Mouse (Mus musculus): ENCODE measurements around the gene Ckm.

The Ckm gene

GRCm38 (mm10) chr7:19388699-19389413, 15.7 kb upstream of the Ckm start:
- DNase-seq (ENCODE audit: low spot score) = no peak

GRCm38 (mm10) chr7:19394484-19394883, 10.1 kb upstream of the Ckm start:
- DNase-seq (ENCODE audit: low spot score) = no peak

GRCm38 (mm10) chr7:19399496-19400280, 4.9 kb upstream of the Ckm start:
- DNase-seq (ENCODE audit: low spot score) = no peak

GRCm38 (mm10) chr7:19400946-19401345, 3.6 kb upstream of the Ckm start:
- DNase-seq (ENCODE audit: low spot score) = no peak

- no peak for DNase-seq (ENCODE audit: low spot score)
Observed at GRCm38 (mm10) chr7:19402535-19403112, 2.0 kb upstream of the Ckm start.

- DNase-seq (ENCODE audit: low spot score) = no peak
Observed at GRCm38 (mm10) chr7:19403731-19404296, 762 bp upstream of the Ckm start, which contains the start of gene Klc3. Gene Klc3, minus strand, starts transcription at chr7:19404104.

- peak; percentile 71 for DNase-seq (ENCODE audit: low spot score)
Observed at GRCm38 (mm10) chr7:19405417-19405816, 841 bp downstream of the Ckm start.

GRCm38 (mm10) chr7:19409753-19410152, 5.2 kb downstream of the Ckm start:
- DNase-seq (ENCODE audit: low spot score) = no peak

GRCm38 (mm10) chr7:19410766-19411344, 6.3 kb downstream of the Ckm start:
- no peak for DNase-seq (ENCODE audit: low spot score)

- no peak for DNase-seq (ENCODE audit: low spot score)
Observed at GRCm38 (mm10) chr7:19411783-19412182, 7.2 kb downstream of the Ckm start.

GRCm38 (mm10) chr7:19413525-19413924, 8.9 kb downstream of the Ckm start:
- no peak for DNase-seq (ENCODE audit: low spot score)

GRCm38 (mm10) chr7:19416590-19416989, 12.0 kb downstream of the Ckm start:
- no peak for DNase-seq (ENCODE audit: low spot score)

GRCm38 (mm10) chr7:19420121-19420520, 15.5 kb downstream of the Ckm start:
- DNase-seq (ENCODE audit: low spot score) = no peak

GRCm38 (mm10) chr7:19420821-19421636, 16.5 kb downstream of the Ckm start:
- DNase-seq (ENCODE audit: low spot score) = peak; percentile 74

GRCm38 (mm10) chr7:19423083-19423482, 18.5 kb downstream of the Ckm start:
- DNase-seq (ENCODE audit: low spot score) = no peak

GRCm38 (mm10) chr7:19424051-19424450, 19.5 kb downstream of the Ckm start:
- DNase-seq (ENCODE audit: low spot score) = no peak

GRCm38 (mm10) chr7:19426349-19426748, 21.8 kb downstream of the Ckm start:
- no peak for DNase-seq (ENCODE audit: low spot score)

- no peak for DNase-seq (ENCODE audit: low spot score)
Observed at GRCm38 (mm10) chr7:19426888-19427287, 22.3 kb downstream of the Ckm start.

GRCm38 (mm10) chr7:19427999-19428650, 23.5 kb downstream of the Ckm start:
- DNase-seq (ENCODE audit: low spot score) = no peak

- no peak for DNase-seq (ENCODE audit: low spot score)
Observed at GRCm38 (mm10) chr7:19429726-19430125, 25.1 kb downstream of the Ckm start.

GRCm38 (mm10) chr7:19430402-19430801, 25.8 kb downstream of the Ckm start:
- no peak for DNase-seq (ENCODE audit: low spot score)
